Mouse (Mus musculus): ENCODE measurements around the gene Mybpc1. TPM values are rescaled to one million over a fixed set of nuclear protein-coding genes. Genes with fewer than 3 reads are reported as not detected.

The Mybpc1 gene
- 1.8 and 14.2 TPM in 2 replicates for polyA plus RNA-seq (2015; fragmentation: Nextera tagmentation; extraction: Ambion mirVana)

GRCm38 (mm10) chr10:88604943-88605342 is at the start of gene Mybpc1:
TSS of gene Mybpc1 (minus strand) at chr10:88605152.

GRCm38 (mm10) chr10:88503421-88504314 is 101.3 kb downstream of the Mybpc1 start, which contains the start of gene Chpt1:
TSS of gene Chpt1 (minus strand) at chr10:88504073.

Other genes with a start within 250 kb of the Mybpc1 start
- 3.6 and 4.1 TPM in 2 replicates for gene Dram1, start 226.1 kb downstream of the Mybpc1 start, polyA plus RNA-seq (2015; fragmentation: Nextera tagmentation; extraction: Ambion mirVana)
- 8.2 and 10.7 TPM in 2 replicates for gene Gnptab, start 226.0 kb downstream of the Mybpc1 start, polyA plus RNA-seq (2015; fragmentation: Nextera tagmentation; extraction: Ambion mirVana)
- 0.66 and 1.1 TPM in 2 replicates for gene Sycp3, start 145.6 kb downstream of the Mybpc1 start, polyA plus RNA-seq (2015; fragmentation: Nextera tagmentation; extraction: Ambion mirVana)
- 61.6 and 88.0 TPM in 2 replicates for gene Chpt1, start 101.1 kb downstream of the Mybpc1 start, polyA plus RNA-seq (2015; fragmentation: Nextera tagmentation; extraction: Ambion mirVana)
- 8.8 and 11.5 TPM in 2 replicates for gene Spic, start 79.9 kb upstream of the Mybpc1 start, polyA plus RNA-seq (2015; fragmentation: Nextera tagmentation; extraction: Ambion mirVana)
- 182 and 185 TPM in 2 replicates for gene Arl1, start 125.7 kb upstream of the Mybpc1 start, polyA plus RNA-seq (2015; fragmentation: Nextera tagmentation; extraction: Ambion mirVana)
- 4.9 and 6.6 TPM in 2 replicates for gene Utp20, start 221.7 kb upstream of the Mybpc1 start, polyA plus RNA-seq (2015; fragmentation: Nextera tagmentation; extraction: Ambion mirVana)

All from adrenal gland, postnatal 0 days (tissue).